In the genomic region with DNA sequence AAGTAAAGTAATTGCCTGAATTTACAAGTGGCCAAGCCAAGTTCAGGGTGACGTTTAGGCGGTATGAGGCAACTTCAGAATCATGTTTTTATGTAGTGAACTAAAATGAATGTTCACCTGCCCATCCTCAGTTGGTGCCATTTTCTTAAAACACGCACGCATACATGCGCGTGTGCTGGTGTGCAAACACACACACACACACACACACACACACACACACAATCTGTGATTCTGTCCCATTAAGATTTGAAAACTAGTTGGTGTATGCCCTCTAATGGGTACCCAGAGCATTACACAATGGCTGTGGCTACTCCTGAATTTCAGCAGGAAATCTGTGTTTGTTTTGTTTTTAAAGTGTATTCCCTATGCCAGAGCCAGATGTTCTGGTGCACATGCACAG, we compare ENCODE assay signal across 8 mouse cellular contexts. TPM values are rescaled to one million over a fixed set of nuclear protein-coding genes. Genes with fewer than 3 reads are reported as not detected.
DNase-seq lines count a peak whose midpoint lies in the region; TF ChIP-seq lines count a peak whose summit lies in the region.

No protein-coding gene starts in this region.

- H3K36me3 ChIP-seq in thymus, adult 2 months (ENCODE audit: control insufficient read depth, insufficient read depth, low read length) = no peaks in the 10 kb centered on the region

- no peak overlapping the region for H3K27ac ChIP-seq in thymus, adult 2 months (ENCODE audit: control insufficient read depth, insufficient read depth, low read length)

- 78% methylated on average over 6 of the region's 6 CpGs for WGBS in thymus, adult 2 months

- no peak overlapping the region for H3K4me3 ChIP-seq in thymus, adult 2 months (ENCODE audit: control insufficient read depth, insufficient read depth, low read length)

- no peaks in the 10 kb centered on the region for H3K27me3 ChIP-seq in thymus, adult 2 months (ENCODE audit: control insufficient read depth, insufficient read depth, low read length)

- no peak for TF ChIP-seq POLR2A in thymus, adult 2 months (IDR thresholded peaks at IDR 0.05; ENCODE audit: control insufficient read depth, extremely low read depth, insufficient read depth, low read length, poor library complexity)

- H3K4me1 ChIP-seq in thymus, adult 2 months (replicated peaks; ENCODE audit: control insufficient read depth, insufficient read depth, low read length) = no peaks in the 10 kb centered on the region

- DNase-seq in cerebellum, postnatal 10 days = peak; percentile 52 to 53
- no peak for DNase-seq in cerebellum, adult 11 months
- DNase-seq in thymus, adult 2 months = peak; percentile 10
- no peak for DNase-seq in thymus, postnatal 10 days (ENCODE audit: low spot score in 2 of 2)
- DNase-seq in frontal cortex, adult 2 months (ENCODE audit: extremely low spot score in 1 of 2, low spot score in 1 of 2) = peak; percentile 8 to 72
- DNase-seq in kidney, postnatal 14 days = peak; percentile 62
- DNase-seq in lung, adult 18-20 months = peak; percentile 20 to 52
- DNase-seq in right cerebral cortex, postnatal 25 days = peak; percentile 17

- TF ChIP-seq CTCF in thymus, adult 2 months (IDR thresholded peaks at IDR 0.05; ENCODE audit: borderline replicate concordance, control insufficient read depth, extremely low read depth, insufficient read depth, low read length, poor library complexity) = no peak

RNA-seq across cellular contexts. Expression of gene Gm813, which starts 7.2 kb away (rescaled TPM):
- not detected in 2 replicates for polyA plus RNA-seq in thymus, adult 2 months (2012; rRNA removed)
- not detected in 2 replicates for polyA plus RNA-seq in frontal cortex, adult 2 months (2012; rRNA removed)

RNA-seq across cellular contexts. Expression of gene E330017A01Rik, which starts 14.6 kb away (rescaled TPM):
- not detected in 2 replicates for polyA plus RNA-seq in thymus, adult 2 months (2012; rRNA removed)
- polyA plus RNA-seq in frontal cortex, adult 2 months (2012; rRNA removed) = not detected in 2 replicates

RNA-seq across cellular contexts. Expression of gene Cpox, which starts 46.1 kb away (rescaled TPM):
- polyA plus RNA-seq in thymus, adult 2 months (2012; rRNA removed) = 14.1 and 16.9 TPM in 2 replicates
- 26.8 and 27.6 TPM in 2 replicates for polyA plus RNA-seq in frontal cortex, adult 2 months (2012; rRNA removed)

Comparison
In these comparisons a context has a peak if more than half of its experiments do, and no peak if none do; other contexts are left out.
1. DNase-seq: peak in cerebellum, postnatal 10 days (2 of 2), thymus, adult 2 months (single experiment), frontal cortex, adult 2 months (2 of 2), kidney, postnatal 14 days (single experiment), lung, adult 18-20 months (2 of 2) and right cerebral cortex, postnatal 25 days (single experiment); none in cerebellum, adult 11 months (single experiment) and thymus, postnatal 10 days (0 of 2).